Mouse (Mus musculus): ENCODE data around the gene Hoxb2. TPM values are rescaled to one million over a fixed set of nuclear protein-coding genes. Genes with fewer than 3 reads are reported as not detected.

Hoxb2 gene
- polyA plus RNA-seq, 1 experiment from 2014 or later: 63.0 TPM

DNA sequence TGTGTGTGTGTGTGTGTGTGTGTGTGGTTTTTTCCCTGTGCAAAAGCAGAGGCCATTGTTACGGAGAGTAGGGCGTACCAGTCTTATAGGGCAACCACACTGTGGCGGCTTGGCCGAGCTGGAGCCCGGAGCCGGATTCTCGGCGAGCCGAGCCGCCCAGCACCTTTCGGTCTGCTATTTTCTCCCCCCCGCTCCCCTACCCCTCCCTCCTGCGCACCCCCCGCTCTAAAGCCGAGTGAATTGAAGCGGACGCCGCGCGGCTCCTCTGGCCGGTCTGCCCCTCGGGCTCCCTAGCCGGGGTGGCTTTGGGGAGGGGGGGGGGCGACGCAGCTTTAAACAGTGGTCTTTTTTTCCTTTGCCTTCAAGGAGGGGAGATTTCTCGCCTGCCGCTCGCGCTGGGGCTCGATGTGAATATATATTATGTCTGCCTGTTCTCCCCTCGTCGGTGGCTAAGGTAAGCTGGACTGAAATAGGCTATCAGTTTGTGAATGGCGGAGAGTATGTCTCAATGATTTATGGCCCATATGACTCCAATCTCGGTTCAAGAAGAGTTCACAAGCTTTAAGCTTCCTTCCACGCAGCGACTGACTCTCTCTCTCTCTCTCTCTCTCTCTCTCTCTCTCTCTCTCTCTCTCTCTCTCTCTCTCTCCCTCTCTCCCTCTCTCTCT, 9.5 kb upstream of the Hoxb2 start:
- peak overlapping the region; percentile 100 for H3K27ac ChIP-seq (replicated peaks)

GRCm38 (mm10) chr11:96341701-96342575, 8.4 kb upstream of the Hoxb2 start:
- no peak for ATAC-seq (ENCODE audit: low read depth)
- Histone ChIP-seq H3K4me2 (peak overlapping the region; percentile 96), H3K9ac (peak overlapping the region; percentile 100), H3K27ac (replicated peaks) (peak overlapping the region; percentile 100), H3K9me3 (no peaks in the 10 kb centered on the region), H3K36me3 (peaks cover 42% of the 10 kb centered on the region), H3K27me3 (no peaks in the 10 kb centered on the region), H3K4me1 (replicated peaks) (peaks cover 96% of the 10 kb centered on the region), H3K4me3 (peak overlapping the region; percentile 99)
- 2% methylated on average over 40 of the region's 40 CpGs for WGBS

More for the DNA sequence above, 9.5 kb upstream of the Hoxb2 start:
- no peaks in the 10 kb centered on the region for H3K9me3 ChIP-seq
- peaks cover 32% of the 10 kb centered on the region for H3K36me3 ChIP-seq
- under 1% methylated on average over 32 of the region's 36 CpGs for WGBS
- no peaks in the 10 kb centered on the region for H3K27me3 ChIP-seq
- H3K4me2 ChIP-seq: peak overlapping the region; percentile 96
- peaks cover 96% of the 10 kb centered on the region for H3K4me1 ChIP-seq (replicated peaks)
- peak overlapping the region; percentile 99 for H3K4me3 ChIP-seq
- peak overlapping the region; percentile 100 for H3K9ac ChIP-seq
- ATAC-seq (ENCODE audit: low read depth): peak; percentile 82

DNA sequence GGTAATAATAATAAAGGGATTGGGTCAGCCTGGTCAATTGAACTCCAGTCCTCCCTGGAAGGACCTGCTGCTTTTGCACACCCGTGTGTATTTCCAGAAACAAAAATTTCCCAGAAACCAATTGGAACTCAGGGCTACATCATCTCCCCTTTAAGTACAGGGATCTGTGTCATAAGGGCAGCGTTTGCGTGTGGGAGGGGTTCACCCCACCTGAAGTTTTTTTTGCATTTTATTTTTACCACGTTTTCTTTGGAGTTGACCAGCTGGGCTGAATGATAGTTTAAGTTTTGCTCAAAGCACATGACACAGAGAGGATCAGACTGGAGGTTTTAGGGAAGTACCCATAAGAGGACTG, 7.8 kb upstream of the Hoxb2 start:
- Histone ChIP-seq H3K36me3 (peaks cover 43% of the 10 kb centered on the region), H3K9me3 (no peaks in the 10 kb centered on the region), H3K4me1 (replicated peaks) (peaks cover 94% of the 10 kb centered on the region), H3K27ac (replicated peaks) (peak overlapping the region; percentile 100), H3K9ac (peak overlapping the region; percentile 100), H3K4me3 (peak overlapping the region; percentile 99), H3K4me2 (peak overlapping the region; percentile 96), H3K27me3 (no peaks in the 10 kb centered on the region)
- WGBS: 4% methylated on average over 4 of the region's 4 CpGs
- no peak for ATAC-seq (ENCODE audit: low read depth)

DNA sequence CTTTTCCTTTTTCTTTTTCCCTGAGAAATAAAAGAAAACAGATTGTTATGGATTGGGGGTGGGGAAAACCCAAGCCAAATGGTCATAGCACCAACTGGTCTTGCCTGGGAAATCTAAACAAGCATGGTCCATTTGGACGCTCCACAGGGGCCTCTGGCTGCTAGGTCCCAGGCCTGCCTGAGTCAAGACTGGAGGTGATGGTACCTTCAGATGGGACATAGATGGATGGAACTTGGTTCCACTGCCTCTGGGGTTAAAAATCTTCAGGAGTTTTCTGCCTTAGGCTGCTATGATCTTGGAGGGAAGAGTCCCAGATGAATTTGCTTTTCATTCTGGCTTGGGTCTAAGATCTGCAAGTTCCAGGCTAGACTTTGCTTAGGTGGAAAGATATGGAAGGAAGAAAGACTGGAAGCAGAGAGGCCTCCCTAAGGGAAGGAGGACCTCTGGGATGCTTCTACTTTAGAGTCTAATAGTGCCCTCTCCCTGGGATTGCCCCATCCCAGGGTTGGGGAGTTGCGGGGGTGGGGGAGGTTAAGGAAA, 7.0 kb upstream of the Hoxb2 start:
- Histone ChIP-seq H3K27me3 (no peaks in the 10 kb centered on the region), H3K4me1 (replicated peaks) (peaks cover 93% of the 10 kb centered on the region), H3K4me3 (peak overlapping the region; percentile 99), H3K9ac (peak overlapping the region; percentile 100), H3K36me3 (peaks cover 39% of the 10 kb centered on the region), H3K27ac (replicated peaks) (peak overlapping the region; percentile 100), H3K4me2 (peak overlapping the region; percentile 96), H3K9me3 (no peaks in the 10 kb centered on the region)
- WGBS: 12% methylated on average over 2 of the region's 2 CpGs
- ATAC-seq (ENCODE audit: low read depth): no peak

GRCm38 (mm10) chr11:96344061-96344877, 6.1 kb upstream of the Hoxb2 start:
- Histone ChIP-seq H3K27ac (replicated peaks) (peak overlapping the region; percentile 100), H3K4me2 (peak overlapping the region; percentile 96), H3K9ac (peak overlapping the region; percentile 100), H3K27me3 (no peaks in the 10 kb centered on the region), H3K9me3 (no peaks in the 10 kb centered on the region), H3K36me3 (peaks cover 33% of the 10 kb centered on the region), H3K4me1 (replicated peaks) (peaks cover 93% of the 10 kb centered on the region), H3K4me3 (peak overlapping the region; percentile 99)
- no peak for ATAC-seq (ENCODE audit: low read depth)
- 3% methylated on average over 40 of the region's 40 CpGs for WGBS

DNA sequence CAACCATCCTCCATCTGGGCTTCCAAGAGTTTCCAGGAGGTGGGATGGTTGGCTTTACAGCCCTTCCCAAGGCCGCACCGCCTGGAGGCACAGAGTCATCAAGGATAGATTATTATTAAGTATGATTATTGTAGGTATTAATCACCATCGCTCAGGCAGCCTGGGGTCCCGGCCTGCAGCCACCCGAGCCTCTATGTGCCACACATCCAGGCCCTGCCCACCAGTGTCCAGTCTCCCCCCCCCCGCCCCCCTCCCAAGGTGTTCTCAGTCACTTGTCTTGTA, 5.5 kb upstream of the Hoxb2 start:
- peak overlapping the region; percentile 100 for H3K27ac ChIP-seq (replicated peaks)
- H3K4me2 ChIP-seq: peak overlapping the region; percentile 96
- no peaks in the 10 kb centered on the region for H3K9me3 ChIP-seq
- H3K9ac ChIP-seq: peak overlapping the region; percentile 100
- H3K4me3 ChIP-seq: peak overlapping the region; percentile 99
- H3K36me3 ChIP-seq: peaks cover 33% of the 10 kb centered on the region
- peaks cover 93% of the 10 kb centered on the region for H3K4me1 ChIP-seq (replicated peaks)
- WGBS: 4% methylated on average over 6 of the region's 6 CpGs
- no peaks in the 10 kb centered on the region for H3K27me3 ChIP-seq
- ATAC-seq (ENCODE audit: low read depth): no peak

DNA sequence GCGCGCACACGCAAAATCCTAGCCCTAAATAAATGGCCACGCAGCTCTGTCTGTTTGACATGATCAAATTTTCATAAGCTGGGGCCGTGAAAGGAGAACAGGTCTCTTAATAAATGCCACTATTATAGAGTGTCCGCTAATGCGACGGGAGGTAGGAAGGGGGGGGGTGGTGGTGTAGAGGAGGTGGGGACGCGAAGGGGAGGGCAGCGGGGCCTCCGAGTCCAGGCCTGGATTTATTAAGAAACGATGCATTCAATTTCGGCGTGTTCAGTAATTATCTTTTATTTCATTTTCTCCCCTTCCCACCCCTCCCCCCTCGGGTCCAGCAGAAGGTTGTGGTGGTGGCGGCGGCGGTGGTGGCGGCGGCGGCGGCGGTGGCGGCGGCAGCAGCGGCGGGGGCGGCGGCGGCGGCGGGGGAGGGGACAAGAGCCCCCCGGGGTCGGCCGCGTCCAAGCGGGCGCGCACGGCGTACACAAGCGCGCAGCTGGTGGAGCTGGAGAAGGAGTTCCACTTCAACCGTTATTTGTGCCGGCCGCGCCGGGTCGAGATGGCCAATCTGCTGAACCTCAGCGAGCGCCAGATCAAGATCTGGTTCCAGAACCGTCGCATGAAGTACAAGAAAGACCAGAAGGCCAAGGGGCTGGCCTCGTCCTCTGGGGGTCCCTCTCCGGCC, 5.0 kb upstream of the Hoxb2 start:
- Histone ChIP-seq H3K9ac (peak overlapping the region; percentile 100), H3K27ac (replicated peaks) (peak overlapping the region; percentile 100), H3K27me3 (no peaks in the 10 kb centered on the region), H3K36me3 (peaks cover 33% of the 10 kb centered on the region), H3K4me2 (peak overlapping the region; percentile 96), H3K4me1 (replicated peaks) (peaks cover 93% of the 10 kb centered on the region), H3K4me3 (peak overlapping the region; percentile 99), H3K9me3 (no peaks in the 10 kb centered on the region)
- 2% methylated on average over 56 of the region's 56 CpGs for WGBS
- no peak for ATAC-seq (ENCODE audit: low read depth)

DNA sequence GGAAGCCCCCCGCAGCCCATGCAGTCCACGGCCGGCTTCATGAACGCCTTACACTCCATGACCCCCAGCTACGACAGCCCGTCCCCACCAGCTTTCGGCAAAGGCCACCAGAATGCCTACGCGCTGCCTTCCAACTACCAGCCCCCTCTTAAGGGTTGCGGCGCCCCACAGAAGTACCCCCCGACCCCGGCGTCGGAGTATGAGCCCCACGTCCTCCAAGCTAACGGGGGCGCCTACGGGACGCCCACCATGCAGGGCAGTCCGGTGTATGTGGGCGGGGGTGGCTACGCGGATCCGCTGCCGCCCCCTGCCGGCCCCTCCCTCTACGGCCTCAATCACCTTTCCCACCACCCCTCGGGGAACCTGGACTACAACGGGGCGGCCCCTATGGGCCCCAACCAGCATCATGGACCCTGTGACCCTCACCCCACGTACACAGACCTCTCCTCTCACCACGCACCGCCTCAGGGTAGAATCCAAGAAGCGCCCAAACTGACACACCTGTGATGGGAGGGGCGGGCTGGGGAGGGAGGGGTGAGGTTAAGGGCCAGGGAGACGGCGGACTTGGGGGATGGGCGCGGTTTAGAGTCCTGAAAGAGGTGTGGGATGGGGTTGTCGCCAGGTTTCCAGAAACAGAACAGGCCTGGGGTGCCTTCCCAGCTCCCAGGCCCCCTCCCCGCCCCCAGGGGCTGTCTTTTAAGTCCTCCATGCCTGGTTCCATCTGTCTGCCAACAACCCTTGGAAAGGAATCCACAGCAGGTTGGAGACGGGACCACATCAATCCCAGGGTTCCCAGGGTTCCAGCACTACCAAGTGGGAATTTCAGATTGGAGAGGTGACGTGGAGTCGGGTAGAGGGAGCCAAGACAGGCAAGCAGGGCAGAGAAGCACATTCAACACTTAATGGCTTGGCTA, 4.2 kb upstream of the Hoxb2 start:
- peak overlapping the region; percentile 100 for H3K27ac ChIP-seq (replicated peaks)
- H3K9ac ChIP-seq: peak overlapping the region; percentile 100
- no peaks in the 10 kb centered on the region for H3K27me3 ChIP-seq
- H3K4me2 ChIP-seq: peak overlapping the region; percentile 96
- H3K4me3 ChIP-seq: peak overlapping the region; percentile 99
- ATAC-seq (ENCODE audit: low read depth): no peak
- no peaks in the 10 kb centered on the region for H3K9me3 ChIP-seq
- peaks cover 33% of the 10 kb centered on the region for H3K36me3 ChIP-seq
- WGBS: 2% methylated on average over 45 of the region's 45 CpGs
- H3K4me1 ChIP-seq (replicated peaks): peaks cover 95% of the 10 kb centered on the region

DNA sequence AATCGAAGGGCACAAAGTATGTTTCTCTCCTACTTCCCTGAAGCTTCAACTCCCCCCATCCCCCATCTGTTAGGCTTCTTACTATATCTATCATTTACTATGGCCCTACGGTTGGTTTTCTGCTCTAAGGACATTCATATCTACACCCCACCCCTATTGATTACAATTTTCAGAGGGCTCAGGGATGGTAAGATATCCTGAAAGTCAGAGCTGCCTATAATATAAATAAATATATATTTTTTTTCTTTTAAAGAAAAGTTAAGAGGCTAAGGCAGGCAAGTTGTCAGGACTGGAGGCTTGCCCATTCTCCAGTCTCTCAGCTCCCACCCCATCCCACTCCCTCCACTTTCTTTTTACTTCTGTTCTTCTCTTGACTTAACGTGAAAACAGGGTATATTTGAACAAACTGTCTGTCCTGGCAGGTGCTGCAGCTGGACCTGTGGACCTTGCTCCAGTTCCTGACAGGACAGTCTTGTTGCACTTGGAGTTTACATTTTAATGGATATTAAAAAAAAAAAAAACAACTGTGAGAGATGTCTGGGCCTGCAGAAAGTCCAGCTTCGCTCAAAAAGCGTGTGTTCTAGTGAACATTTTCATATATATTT, 3.3 kb upstream of the Hoxb2 start:
- ATAC-seq (ENCODE audit: low read depth): no peak
- no peaks in the 10 kb centered on the region for H3K27me3 ChIP-seq
- peak overlapping the region; percentile 99; the same call in 1 of the 2 replicates for H3K4me3 ChIP-seq
- H3K4me2 ChIP-seq: peak overlapping the region; percentile 96
- H3K9ac ChIP-seq: peak overlapping the region; percentile 100
- peak overlapping the region; percentile 100 for H3K27ac ChIP-seq (replicated peaks)
- H3K36me3 ChIP-seq: peaks cover 29% of the 10 kb centered on the region
- no peaks in the 10 kb centered on the region for H3K9me3 ChIP-seq
- peaks cover 93% of the 10 kb centered on the region for H3K4me1 ChIP-seq (replicated peaks)
- WGBS: 26% methylated on average over 5 of the region's 5 CpGs

DNA sequence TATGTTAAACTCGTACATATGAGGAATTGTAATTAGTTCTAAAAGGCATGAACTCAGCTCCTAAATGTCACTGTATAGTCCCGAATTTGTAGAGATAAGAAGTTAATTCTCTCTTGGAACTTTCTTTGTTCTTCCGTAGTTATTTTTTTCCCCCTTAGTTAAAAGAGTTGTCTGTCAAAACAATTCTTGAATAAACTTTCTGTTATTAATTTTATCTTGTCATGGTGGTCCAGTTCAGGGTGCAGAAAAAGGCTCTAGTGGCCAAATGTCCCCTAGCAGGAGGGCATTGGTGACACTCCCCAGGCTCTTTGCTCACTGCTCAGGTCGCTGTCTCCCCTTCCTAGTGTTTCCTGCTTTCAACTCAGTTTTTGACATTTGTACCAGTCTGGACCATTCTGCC, 2.6 kb upstream of the Hoxb2 start:
- H3K36me3 ChIP-seq: peaks cover 27% of the 10 kb centered on the region
- no peaks in the 10 kb centered on the region for H3K27me3 ChIP-seq
- ATAC-seq (ENCODE audit: low read depth): no peak
- peak overlapping the region; percentile 100 for H3K9ac ChIP-seq
- H3K4me2 ChIP-seq: peak overlapping the region; percentile 95
- H3K4me3 ChIP-seq: peak overlapping the region; percentile 31; the same call in 1 of the 2 replicates
- H3K9me3 ChIP-seq: no peaks in the 10 kb centered on the region
- 4% methylated on average over 4 of the region's 4 CpGs for WGBS
- H3K27ac ChIP-seq (replicated peaks): peak overlapping the region; percentile 100
- H3K4me1 ChIP-seq (replicated peaks): peaks cover 86% of the 10 kb centered on the region
